Mouse (Mus musculus) layer of hippocampus, adult 11-12 months (tissue): ENCODE measurements around the gene Arid1a.
"Not testable (repeated sequence)": the region's sequence is repeated elsewhere in the genome, so short reads cannot be mapped to it uniquely, and the experiment has no call there.

Experiments used
- DNase-seq: peaks from one replicate; pipeline ENCODE4 v3.0.0; 2022; ENCODE audit warnings: low spot score

Gene Arid1a

GRCm38 (mm10) chr4:133674331-133674695, 82.3 kb downstream of the Arid1a start:
- no peak for DNase-seq

DNA sequence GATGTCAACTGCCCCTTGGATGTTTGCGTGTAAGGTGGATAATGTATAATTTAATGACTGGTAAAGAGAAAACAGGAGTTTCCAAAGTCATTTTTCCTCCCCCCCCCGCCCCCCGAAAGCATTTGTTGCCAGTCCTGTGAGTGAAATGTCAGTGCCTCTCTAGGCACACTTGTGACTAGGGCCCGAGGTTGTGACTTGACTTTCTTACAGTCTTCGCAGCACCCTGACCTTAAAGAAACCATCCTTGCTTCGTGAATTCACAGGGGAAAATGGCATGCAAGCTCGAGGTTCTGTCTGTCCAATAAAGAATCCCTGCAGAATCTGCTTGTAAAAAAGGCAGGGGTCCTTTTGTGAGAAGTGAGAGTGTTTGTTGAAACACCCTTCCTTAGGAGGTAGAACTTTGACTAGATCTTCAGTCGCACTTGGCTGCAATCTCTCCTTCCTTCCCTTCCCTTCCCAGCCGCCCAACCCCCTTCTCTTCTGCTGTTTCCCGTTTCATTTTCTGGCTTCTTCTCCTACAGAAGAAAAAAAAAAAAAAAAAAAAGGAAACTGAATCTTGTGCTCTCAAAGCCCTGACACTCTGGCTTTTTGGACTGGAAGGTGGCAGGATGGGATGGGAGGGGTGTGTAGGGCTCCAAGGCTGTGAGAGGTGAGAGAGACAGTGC, 82.8 kb downstream of the Arid1a start:
- DNase-seq: peak; percentile 51

GRCm38 (mm10) chr4:133672845-133673647, 83.5 kb downstream of the Arid1a start:
- peak; percentile 50 for DNase-seq

- DNase-seq: peak; percentile 94
Observed at GRCm38 (mm10) chr4:133671881-133672844, 84.4 kb downstream of the Arid1a start, which contains the start of gene Pigv. Gene Pigv, minus strand, starts transcription at chr4:133672647.

DNA sequence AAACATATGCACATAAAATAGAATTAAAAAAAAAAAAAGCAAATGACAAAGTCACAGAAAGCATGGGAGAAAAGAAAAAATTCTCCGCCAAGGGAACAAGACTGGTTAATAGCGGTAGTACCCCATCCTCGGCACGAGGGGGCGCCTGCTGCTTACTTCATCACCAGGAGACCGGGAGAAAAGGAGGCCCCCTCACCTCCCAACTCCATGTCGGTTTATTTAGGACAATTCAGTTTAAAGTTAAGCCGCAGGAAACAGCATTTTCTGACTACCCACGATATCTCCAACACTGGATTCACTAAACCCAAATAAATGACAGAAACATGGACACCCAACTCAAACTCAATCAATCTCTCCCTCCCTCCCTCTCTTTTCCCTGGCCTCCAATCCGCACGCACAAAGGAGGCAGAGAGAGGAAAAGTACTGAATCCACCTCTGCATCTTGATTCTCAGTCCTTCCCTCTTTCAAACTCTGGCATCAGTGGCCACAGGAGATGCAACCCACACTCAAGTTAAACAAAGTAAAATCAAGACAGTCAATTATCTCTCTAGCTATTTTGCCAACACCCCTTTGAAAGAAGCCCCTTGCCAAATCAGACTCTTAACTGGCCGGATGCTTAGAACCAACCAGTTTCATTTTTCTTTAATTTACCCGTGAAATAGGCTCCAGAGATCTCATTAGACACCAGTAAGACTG, 85.2 kb downstream of the Arid1a start:
- peak; percentile 90 for DNase-seq

DNA sequence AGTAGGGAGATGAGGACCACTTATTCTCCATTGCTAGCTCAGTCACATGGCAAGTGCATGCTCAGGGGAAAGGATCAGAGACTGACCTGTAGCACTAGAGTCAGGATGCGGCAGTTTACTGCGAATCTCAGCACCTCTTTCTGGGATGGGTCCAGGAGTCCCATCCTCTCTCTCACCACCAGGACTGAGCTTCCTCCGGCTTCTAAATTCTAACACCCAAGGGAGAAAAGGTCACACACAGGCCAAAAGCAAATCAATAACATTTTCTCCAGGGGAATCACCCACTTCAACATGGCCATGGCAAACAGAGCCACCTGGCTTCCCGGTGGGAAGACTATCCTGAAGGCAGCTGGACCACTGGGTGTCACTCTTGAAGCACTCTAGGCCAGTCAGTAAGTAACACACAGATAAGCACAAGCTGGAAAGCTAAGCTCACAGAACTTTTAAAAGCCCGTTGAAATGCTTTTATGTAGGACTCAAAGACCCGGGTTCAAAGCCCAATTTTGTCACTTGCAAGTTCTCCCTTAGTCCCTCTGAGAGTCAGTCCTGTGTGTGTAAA, 86.8 kb downstream of the Arid1a start:
- DNase-seq: no peak

GRCm38 (mm10) chr4:133668537-133668936, 88.0 kb downstream of the Arid1a start:
- DNase-seq: no peak

GRCm38 (mm10) chr4:133666199-133666598, 90.4 kb downstream of the Arid1a start:
- no peak for DNase-seq

- no peak for DNase-seq
Observed at GRCm38 (mm10) chr4:133665118-133665517, 91.5 kb downstream of the Arid1a start.

DNA sequence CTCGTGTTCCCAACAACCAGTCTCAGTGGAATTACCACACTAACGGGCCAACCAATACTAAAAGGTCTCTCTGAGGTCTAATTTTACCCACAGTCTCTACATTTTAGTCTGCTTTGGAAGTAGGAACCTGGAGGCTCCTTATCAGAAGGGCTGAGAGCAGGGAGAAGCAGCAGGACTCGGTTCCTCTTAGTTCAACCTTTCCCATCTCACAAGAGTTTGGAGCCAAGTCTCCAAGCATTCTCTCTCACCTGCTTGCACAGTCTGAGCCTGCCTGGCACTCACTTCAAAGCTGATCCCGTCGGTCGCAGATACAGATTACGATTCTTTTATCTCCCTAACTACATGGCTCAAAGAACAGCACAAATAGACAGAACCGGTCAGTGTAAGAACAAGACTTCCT, 93.6 kb downstream of the Arid1a start:
- no peak for DNase-seq

GRCm38 (mm10) chr4:133662421-133662820, 94.1 kb downstream of the Arid1a start:
- DNase-seq: no peak

DNA sequence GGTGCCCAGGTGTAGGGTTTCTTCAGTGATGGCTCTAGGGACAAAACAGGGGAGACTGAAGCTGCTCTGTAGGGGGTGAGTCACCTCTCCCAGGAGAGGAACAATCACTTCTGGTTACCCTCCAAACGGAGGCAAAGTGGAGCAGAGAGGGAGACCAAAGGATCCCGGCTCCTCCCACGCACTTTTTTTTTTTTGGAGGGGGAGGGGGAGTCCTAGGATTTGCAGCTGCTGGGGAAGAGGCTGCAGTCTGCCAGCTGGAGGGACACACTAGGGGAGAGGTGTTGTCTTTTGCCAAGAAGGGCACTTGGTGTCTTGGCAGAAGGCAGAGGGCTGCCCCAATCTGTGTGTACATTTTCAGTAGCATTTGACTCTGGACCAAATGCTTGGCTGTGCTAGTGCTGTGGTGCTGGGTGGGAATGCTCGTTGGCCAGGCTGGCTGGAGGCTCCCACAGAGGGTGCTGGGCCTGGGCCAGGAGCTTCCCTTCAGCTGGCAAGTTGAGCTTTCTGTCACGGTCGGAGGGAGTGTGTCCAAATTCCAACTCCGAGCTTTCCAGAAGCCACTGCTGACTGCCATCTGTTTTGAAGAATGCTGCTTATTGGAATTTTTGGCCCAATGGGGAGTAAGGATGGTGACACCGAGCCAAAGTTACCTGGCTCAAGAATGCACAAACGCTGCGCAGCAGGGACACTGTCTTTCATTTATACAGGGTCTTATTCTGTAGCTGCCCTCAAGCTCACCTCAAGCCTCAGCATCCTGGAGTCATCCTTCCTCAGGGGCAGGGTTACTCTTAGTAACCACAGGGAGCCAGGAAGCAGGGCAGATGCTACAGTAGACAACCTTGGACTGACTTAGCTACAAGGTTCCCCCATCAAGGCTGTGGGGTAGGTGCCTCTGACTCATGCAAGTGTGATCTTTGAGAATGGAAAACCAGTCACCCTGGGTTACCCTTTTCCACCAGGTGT, 96.1 kb downstream of the Arid1a start:
- peak; percentile 85 for DNase-seq

- peak; percentile 63 for DNase-seq
Observed at GRCm38 (mm10) chr4:133659497-133660192, 96.9 kb downstream of the Arid1a start.

DNA sequence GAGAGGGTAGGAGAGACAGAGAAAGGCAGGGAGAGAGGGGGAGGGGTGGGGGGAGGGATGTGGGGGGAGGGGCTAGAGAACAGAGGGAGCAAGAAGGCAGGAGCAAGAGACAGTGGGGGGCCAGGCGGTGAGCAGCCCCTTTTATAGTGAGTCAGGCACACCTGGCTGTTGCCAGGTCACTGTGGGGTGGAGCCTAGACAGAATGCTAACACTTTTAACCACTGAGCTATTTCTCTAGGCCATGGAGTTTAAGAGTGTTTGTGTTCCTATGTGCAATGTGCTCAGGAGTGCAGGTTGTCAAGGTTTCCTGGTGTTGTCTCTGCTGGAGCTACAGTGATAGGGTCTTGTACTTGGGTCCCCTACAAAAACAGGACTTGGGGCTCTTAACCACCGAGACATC, 97.8 kb downstream of the Arid1a start:
- no peak for DNase-seq

DNA sequence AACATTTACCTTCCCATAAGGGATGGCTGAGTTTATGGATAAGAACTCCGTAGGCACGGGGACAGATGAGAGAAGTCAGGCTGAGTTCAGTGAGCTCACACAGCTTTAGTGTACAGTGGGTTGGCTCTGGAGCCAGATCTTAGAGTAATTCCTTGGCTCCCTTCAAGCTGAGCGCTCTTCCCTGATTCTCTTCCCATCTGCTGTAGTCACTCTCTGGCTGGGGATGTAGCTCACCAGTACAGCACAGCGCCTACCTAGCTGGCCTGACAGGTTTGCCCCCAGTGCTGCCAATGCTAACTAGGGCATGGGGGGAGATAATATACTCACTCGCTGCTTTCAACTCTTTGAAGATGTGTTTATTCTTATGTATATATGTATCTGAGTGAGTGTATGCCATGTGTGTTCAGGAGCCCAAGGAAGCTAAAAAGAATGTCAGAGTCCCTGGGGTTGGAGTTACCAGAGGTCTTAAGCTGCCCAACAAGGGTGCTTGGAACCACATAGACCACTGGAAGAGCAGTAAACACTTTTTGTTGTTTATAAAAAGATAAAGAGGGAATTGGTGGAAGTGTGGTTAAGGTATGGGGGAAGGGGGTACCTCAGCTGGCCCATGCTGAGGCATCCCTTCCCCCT, 98.6 kb downstream of the Arid1a start:
- no peak for DNase-seq

DNA sequence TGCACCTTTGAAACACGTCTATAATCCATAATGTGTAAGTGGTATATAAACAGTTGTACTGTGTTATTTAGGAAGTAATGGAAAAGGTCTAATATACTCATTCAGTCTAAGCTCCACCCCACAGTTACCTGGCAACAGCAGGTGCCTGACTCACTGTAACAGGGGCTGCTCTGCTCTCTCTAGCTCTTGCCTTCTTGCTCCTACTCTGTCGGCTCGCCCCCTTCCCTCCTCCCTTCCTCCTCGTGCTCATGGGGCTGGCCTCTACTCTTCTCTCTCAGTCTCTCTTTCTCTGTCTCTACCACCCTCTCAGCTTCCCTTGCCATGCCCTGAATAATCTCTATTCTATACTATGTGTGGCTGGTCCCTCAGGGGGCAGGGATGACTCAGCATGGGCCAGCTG, 99.6 kb downstream of the Arid1a start:
- no peak for DNase-seq

- DNase-seq: no peak
Observed at GRCm38 (mm10) chr4:133656294-133656693, 100.3 kb downstream of the Arid1a start.

DNA sequence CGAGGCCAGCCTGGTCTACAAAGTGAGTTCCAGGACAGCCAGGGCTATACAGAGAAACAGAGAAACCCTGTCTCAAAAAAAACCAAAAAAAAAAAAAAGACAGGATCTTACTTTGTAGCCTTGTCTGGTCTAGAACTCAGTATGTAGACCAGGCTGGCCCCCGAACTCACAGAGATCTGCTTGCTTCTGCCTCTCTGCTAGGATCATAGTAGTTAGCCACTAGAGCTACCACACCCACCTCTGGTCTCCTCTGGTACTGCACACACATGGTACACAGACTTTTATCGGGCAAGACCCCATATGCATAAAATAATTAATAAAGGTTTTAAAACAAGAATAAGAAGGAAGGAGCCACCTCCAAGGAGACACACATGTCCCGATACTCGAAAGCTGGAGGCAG, 102.5 kb downstream of the Arid1a start:
- DNase-seq: not testable (repeated sequence)

DNA sequence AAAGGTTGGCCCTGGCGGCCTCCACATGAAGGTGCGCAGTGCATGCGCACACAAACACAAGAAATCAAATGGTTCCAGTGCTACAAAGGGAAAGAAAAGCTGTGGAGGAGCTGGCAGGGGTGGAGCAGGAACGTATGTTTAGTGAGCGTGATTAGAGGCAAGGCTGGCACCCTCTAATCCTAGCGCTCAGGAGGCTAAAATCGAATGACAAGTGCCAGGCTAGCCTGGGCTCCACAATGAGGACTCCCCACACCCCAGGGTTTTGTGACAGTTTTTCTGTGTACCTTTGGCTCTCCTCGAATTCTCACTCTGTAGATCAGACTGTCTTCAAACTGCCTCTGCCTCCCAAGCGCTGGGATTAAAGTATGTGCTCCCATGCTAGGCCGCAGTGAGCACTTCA, 103.8 kb downstream of the Arid1a start:
- DNase-seq: no peak
